In genomic region chr7:142435524-142435923, GRCm38 (mm10) we compare ENCODE assay signal across 8 mouse cellular contexts. TPM values are rescaled to one million over a fixed set of nuclear protein-coding genes. Genes with fewer than 3 reads are reported as not detected.
DNase-seq lines count a peak whose midpoint lies in the region; ATAC-seq lines count a peak whose summit lies in the region.

No protein-coding gene starts in this region.

- H3K9me3 ChIP-seq in midbrain, embryonic 11.5 days (ENCODE audit: control insufficient read depth, low read length): no peaks in the 10 kb centered on the region
- no peaks in the 10 kb centered on the region for H3K9me3 ChIP-seq in midbrain, embryonic 15.5 days
- H3K9me3 ChIP-seq in intestine, embryonic 15.5 days: no peaks in the 10 kb centered on the region
- H3K9me3 ChIP-seq in stomach, embryonic 15.5 days: no peaks in the 10 kb centered on the region

- H3K4me3 ChIP-seq in midbrain, embryonic 11.5 days (ENCODE audit: low read depth, low read length): no peak overlapping the region
- H3K4me3 ChIP-seq in midbrain, embryonic 15.5 days: no peak overlapping the region
- H3K4me3 ChIP-seq in intestine, embryonic 15.5 days (replicated peaks): no peak overlapping the region
- no peak overlapping the region for H3K4me3 ChIP-seq in stomach, embryonic 15.5 days (replicated peaks)

- H3K9ac ChIP-seq in midbrain, embryonic 11.5 days (ENCODE audit: low read length): no peak overlapping the region
- no peak overlapping the region for H3K9ac ChIP-seq in midbrain, embryonic 15.5 days
- H3K9ac ChIP-seq in intestine, embryonic 15.5 days: no peak overlapping the region
- no peak overlapping the region for H3K9ac ChIP-seq in stomach, embryonic 15.5 days

- no peak for ATAC-seq in midbrain, embryonic 11.5 days (ENCODE audit: low FRiP score)
- ATAC-seq in midbrain, embryonic 15.5 days (replicated peaks): no peak
- peak; percentile 71; the same call in 1 of the 2 replicates for ATAC-seq in erythroid progenitor cell, adult 5-6 weeks (replicated peaks; ENCODE audit: low FRiP score, poor library complexity, severe bottlenecking)
- peak; percentile 54; the same call in 1 of the 2 replicates for ATAC-seq in intestine, embryonic 15.5 days
- ATAC-seq in megakaryocyte, adult 5-6 weeks (ENCODE audit: poor library complexity, severe bottlenecking): peak; percentile 92
- ATAC-seq in stomach, embryonic 15.5 days (ENCODE audit: insufficient read depth, low FRiP score, low read depth): no peak

- H3K27ac ChIP-seq in midbrain, embryonic 11.5 days (ENCODE audit: low read depth, low read length): no peak overlapping the region
- no peak overlapping the region for H3K27ac ChIP-seq in midbrain, embryonic 15.5 days
- peak overlapping the region; percentile 54; the same call in 1 of the 2 replicates for H3K27ac ChIP-seq in intestine, embryonic 15.5 days
- H3K27ac ChIP-seq in stomach, embryonic 15.5 days: peak overlapping the region; percentile 67

- H3K36me3 ChIP-seq in midbrain, embryonic 11.5 days (ENCODE audit: control insufficient read depth, insufficient read depth, low read length): no peaks in the 10 kb centered on the region
- H3K36me3 ChIP-seq in midbrain, embryonic 15.5 days (replicated peaks): no peaks in the 10 kb centered on the region
- H3K36me3 ChIP-seq in intestine, embryonic 15.5 days: no peaks in the 10 kb centered on the region
- H3K36me3 ChIP-seq in stomach, embryonic 15.5 days: no peaks in the 10 kb centered on the region

- WGBS in midbrain, embryonic 11.5 days: 23% methylated on average over 4 of the region's 4 CpGs
- WGBS in midbrain, embryonic 15.5 days: 32% methylated on average over 4 of the region's 4 CpGs
- 23% methylated on average over 4 of the region's 4 CpGs for WGBS in intestine, embryonic 15.5 days
- 22% methylated on average over 4 of the region's 4 CpGs for WGBS in stomach, embryonic 15.5 days

- no peaks in the 10 kb centered on the region for H3K27me3 ChIP-seq in midbrain, embryonic 11.5 days (ENCODE audit: control insufficient read depth, insufficient read depth, low read length)
- H3K27me3 ChIP-seq in midbrain, embryonic 15.5 days (replicated peaks): no peaks in the 10 kb centered on the region
- H3K27me3 ChIP-seq in intestine, embryonic 15.5 days (replicated peaks): no peaks in the 10 kb centered on the region
- no peaks in the 10 kb centered on the region for H3K27me3 ChIP-seq in stomach, embryonic 15.5 days (replicated peaks)

- intact Hi-C loops in left cerebral cortex, postnatal 10 days (cut with DNase I): loop anchor here (2.0 to 10.0 kb wide), 2 partner anchors 101 to 239 kb away; no protein-coding TSS in a partner anchor

- no peaks in the 10 kb centered on the region for H3K4me1 ChIP-seq in midbrain, embryonic 11.5 days (ENCODE audit: control insufficient read depth, insufficient read depth, low read length)
- H3K4me1 ChIP-seq in midbrain, embryonic 15.5 days: peaks cover under 1% of the 10 kb centered on the region
- peaks cover 33% of the 10 kb centered on the region for H3K4me1 ChIP-seq in intestine, embryonic 15.5 days (replicated peaks)
- H3K4me1 ChIP-seq in stomach, embryonic 15.5 days: peaks cover 35% of the 10 kb centered on the region

- peak; percentile 98 for DNase-seq in midbrain, embryonic 11.5 days (ENCODE audit: low spot score, missing footprints)
- peak; percentile 66 for DNase-seq in c-Kit-negative CD71-positive TER-119-positive erythroid progenitor cells, embryonic 14.5 days (ENCODE audit: low read depth, low spot score)
- DNase-seq in left cerebral cortex, postnatal 10 days (ENCODE audit: extremely low spot score in 1 of 2, low spot score in 2 of 2): peak; percentile 49 to 66

- no peak overlapping the region for H3K4me2 ChIP-seq in midbrain, embryonic 11.5 days
- no peak overlapping the region for H3K4me2 ChIP-seq in midbrain, embryonic 15.5 days
- no peak overlapping the region for H3K4me2 ChIP-seq in intestine, embryonic 15.5 days (replicated peaks)
- no peak overlapping the region for H3K4me2 ChIP-seq in stomach, embryonic 15.5 days

RNA-seq across cellular contexts. Expression of gene Syt8, which starts 0.9 kb away (rescaled TPM):
- not detected in 2 replicates for polyA plus RNA-seq in midbrain, embryonic 11.5 days (2014; fragmentation: Nextera tagmentation; extraction: Ambion mirVana)
- not detected in 2 replicates for polyA plus RNA-seq in midbrain, embryonic 15.5 days (2015; fragmentation: Nextera tagmentation; extraction: Ambion mirVana)
- total RNA-seq in erythroid progenitor cell, adult 5-6 weeks (2015; ENCODE audit: low replicate concordance): not detected in 2 replicates
- not detected in 2 replicates for total RNA-seq in erythroid progenitor cell, adult 5-6 weeks (2017; ENCODE audit: low replicate concordance)
- polyA plus RNA-seq in intestine, embryonic 15.5 days (2015; fragmentation: Nextera tagmentation; extraction: Ambion mirVana): 5.4 and 5.6 TPM in 2 replicates
- not detected for total RNA-seq in left cerebral cortex, postnatal 10 days (2021)
- 0.39 TPM in 1 of 2 replicates, not detected in the other for total RNA-seq in megakaryocyte, adult 5-6 weeks (2015)
- not detected in 2 replicates for total RNA-seq in megakaryocyte, adult 5-6 weeks (2017)
- 13.2 and 19.6 TPM in 2 replicates for polyA plus RNA-seq in stomach, embryonic 15.5 days (2015; fragmentation: Nextera tagmentation; extraction: Ambion mirVana)

RNA-seq across cellular contexts. Expression of gene Tnni2, which starts 6.1 kb away (rescaled TPM):
- 0.47 and 0.96 TPM in 2 replicates for polyA plus RNA-seq in midbrain, embryonic 11.5 days (2014; fragmentation: Nextera tagmentation; extraction: Ambion mirVana)
- 0.25 and 0.74 TPM in 2 replicates for polyA plus RNA-seq in midbrain, embryonic 15.5 days (2015; fragmentation: Nextera tagmentation; extraction: Ambion mirVana)
- total RNA-seq in erythroid progenitor cell, adult 5-6 weeks (2015; ENCODE audit: low replicate concordance): not detected in 2 replicates
- total RNA-seq in erythroid progenitor cell, adult 5-6 weeks (2017; ENCODE audit: low replicate concordance): not detected in 2 replicates
- polyA plus RNA-seq in intestine, embryonic 15.5 days (2015; fragmentation: Nextera tagmentation; extraction: Ambion mirVana): 4.8 and 4.9 TPM in 2 replicates
- total RNA-seq in left cerebral cortex, postnatal 10 days (2021): under 1 TPM in 1 of 2 experiments, not detected in 1; 0.83 TPM
- total RNA-seq in megakaryocyte, adult 5-6 weeks (2015): 18.8 and 20.9 TPM in 2 replicates
- total RNA-seq in megakaryocyte, adult 5-6 weeks (2017): 25.6 and 27.6 TPM in 2 replicates
- polyA plus RNA-seq in stomach, embryonic 15.5 days (2015; fragmentation: Nextera tagmentation; extraction: Ambion mirVana): 10.4 and 13.3 TPM in 2 replicates

RNA-seq across cellular contexts. Expression of gene Lsp1, which starts 25.1 kb away (rescaled TPM):
- polyA plus RNA-seq in midbrain, embryonic 11.5 days (2014; fragmentation: Nextera tagmentation; extraction: Ambion mirVana): 11.1 and 13.1 TPM in 2 replicates
- polyA plus RNA-seq in midbrain, embryonic 15.5 days (2015; fragmentation: Nextera tagmentation; extraction: Ambion mirVana): 3.7 and 5.4 TPM in 2 replicates
- total RNA-seq in erythroid progenitor cell, adult 5-6 weeks (2015; ENCODE audit: low replicate concordance): 88.0 and 115 TPM in 2 replicates
- total RNA-seq in erythroid progenitor cell, adult 5-6 weeks (2017; ENCODE audit: low replicate concordance): 64.5 and 76.5 TPM in 2 replicates
- polyA plus RNA-seq in intestine, embryonic 15.5 days (2015; fragmentation: Nextera tagmentation; extraction: Ambion mirVana): 130 and 145 TPM in 2 replicates
- 1 to 10 TPM; 5.2 to 8.1 TPM for total RNA-seq in left cerebral cortex, postnatal 10 days (2021)
- total RNA-seq in megakaryocyte, adult 5-6 weeks (2015): 1,220 and 1,304 TPM in 2 replicates
- 1,314 and 1,552 TPM in 2 replicates for total RNA-seq in megakaryocyte, adult 5-6 weeks (2017)
- polyA plus RNA-seq in stomach, embryonic 15.5 days (2015; fragmentation: Nextera tagmentation; extraction: Ambion mirVana): 196 and 211 TPM in 2 replicates

RNA-seq across cellular contexts. Expression of gene Ctsd, which starts 47.7 kb away (rescaled TPM):
- 166 and 169 TPM in 2 replicates for polyA plus RNA-seq in midbrain, embryonic 11.5 days (2014; fragmentation: Nextera tagmentation; extraction: Ambion mirVana)
- 254 and 288 TPM in 2 replicates for polyA plus RNA-seq in midbrain, embryonic 15.5 days (2015; fragmentation: Nextera tagmentation; extraction: Ambion mirVana)
- total RNA-seq in erythroid progenitor cell, adult 5-6 weeks (2015; ENCODE audit: low replicate concordance): 207 and 227 TPM in 2 replicates
- 161 and 184 TPM in 2 replicates for total RNA-seq in erythroid progenitor cell, adult 5-6 weeks (2017; ENCODE audit: low replicate concordance)
- polyA plus RNA-seq in intestine, embryonic 15.5 days (2015; fragmentation: Nextera tagmentation; extraction: Ambion mirVana): 282 and 329 TPM in 2 replicates
- total RNA-seq in left cerebral cortex, postnatal 10 days (2021): 100 to 1,000 TPM; 244 to 255 TPM
- total RNA-seq in megakaryocyte, adult 5-6 weeks (2015): 193 and 197 TPM in 2 replicates
- 218 and 236 TPM in 2 replicates for total RNA-seq in megakaryocyte, adult 5-6 weeks (2017)
- 308 and 323 TPM in 2 replicates for polyA plus RNA-seq in stomach, embryonic 15.5 days (2015; fragmentation: Nextera tagmentation; extraction: Ambion mirVana)

RNA-seq across cellular contexts. Expression of gene Gm49369, which starts 53.1 kb away (rescaled TPM):
- polyA plus RNA-seq in midbrain, embryonic 11.5 days (2014; fragmentation: Nextera tagmentation; extraction: Ambion mirVana): 0.79 and 0.93 TPM in 2 replicates
- 1.4 and 4.4 TPM in 2 replicates for polyA plus RNA-seq in midbrain, embryonic 15.5 days (2015; fragmentation: Nextera tagmentation; extraction: Ambion mirVana)
- total RNA-seq in erythroid progenitor cell, adult 5-6 weeks (2015; ENCODE audit: low replicate concordance): not detected in 2 replicates
- total RNA-seq in erythroid progenitor cell, adult 5-6 weeks (2017; ENCODE audit: low replicate concordance): 143 and 216 TPM in 2 replicates
- 1.2 and 1.9 TPM in 2 replicates for polyA plus RNA-seq in intestine, embryonic 15.5 days (2015; fragmentation: Nextera tagmentation; extraction: Ambion mirVana)
- 1 to 10 TPM in 1 of 2 experiments, not detected in 1; 1.9 TPM for total RNA-seq in left cerebral cortex, postnatal 10 days (2021)
- total RNA-seq in megakaryocyte, adult 5-6 weeks (2015): not detected in 2 replicates
- total RNA-seq in megakaryocyte, adult 5-6 weeks (2017): 24.9 and 36.8 TPM in 2 replicates
- 0.58 TPM in 1 of 2 replicates, not detected in the other for polyA plus RNA-seq in stomach, embryonic 15.5 days (2015; fragmentation: Nextera tagmentation; extraction: Ambion mirVana)

Comparison
In these comparisons a context has a peak if more than half of its experiments do, and no peak if none do; other contexts are left out.
1. ATAC-seq: peak in erythroid progenitor cell, adult 5-6 weeks (single experiment), intestine, embryonic 15.5 days (single experiment) and megakaryocyte, adult 5-6 weeks (single experiment); none in midbrain, embryonic 11.5 days (single experiment), midbrain, embryonic 15.5 days (single experiment) and stomach, embryonic 15.5 days (single experiment).
2. H3K27ac ChIP-seq: peak in intestine, embryonic 15.5 days (single experiment) and stomach, embryonic 15.5 days (single experiment); none in midbrain, embryonic 11.5 days (single experiment) and midbrain, embryonic 15.5 days (single experiment).
3. Peak in every context shown above with its lines, with median percentiles within 50 percentile points of each other: DNase-seq.